Mouse (Mus musculus) regulatory T cell (primary cell): ENCODE measurements around the gene Snf8.

Experiments used
- in situ Hi-C: fragments of 300-600 bp; cut with MboI, MseI; formaldehyde crosslinking; loops from one replicate; pipeline ENCODE4 v1.15.1; 2025; ENCODE audit warnings: high pct_unique_total_duplicates

Snf8 gene

GRCm38 (mm10) chr11:96073295-96073993 is 38.8 kb downstream of the Snf8 start:
- in situ Hi-C loops, result no loop called here

- in situ Hi-C loops, result no loop called here
Observed at GRCm38 (mm10) chr11:96074351-96075176, 39.9 kb downstream of the Snf8 start.

GRCm38 (mm10) chr11:96075177-96075508 is 40.5 kb downstream of the Snf8 start:
- in situ Hi-C loops, result no loop called here

- in situ Hi-C loops, result no loop called here
Observed at GRCm38 (mm10) chr11:96075509-96076220, 41.0 kb downstream of the Snf8 start, which contains the start of gene Atp5g1. Gene Atp5g1, minus strand, starts transcription at chr11:96075670.

- in situ Hi-C loops, result no loop called here
Observed at GRCm38 (mm10) chr11:96076221-96077105, 41.8 kb downstream of the Snf8 start.

GRCm38 (mm10) chr11:96080736-96081135 is 46.1 kb downstream of the Snf8 start:
- in situ Hi-C loops, result no loop called here

GRCm38 (mm10) chr11:96082682-96083081 is 48.0 kb downstream of the Snf8 start:
- in situ Hi-C loops, result no loop called here

- in situ Hi-C loops, result no loop called here
Observed at GRCm38 (mm10) chr11:96087981-96088380, 53.3 kb downstream of the Snf8 start.

GRCm38 (mm10) chr11:96091073-96091472 is 56.4 kb downstream of the Snf8 start:
- in situ Hi-C loops, result loop anchor here (10.0 kb wide), 1 partner anchor 144 kb away; no protein-coding TSS in a partner anchor

GRCm38 (mm10) chr11:96092674-96093291 is 58.1 kb downstream of the Snf8 start:
- in situ Hi-C loops, result loop anchor here (10.0 kb wide), 1 partner anchor 142 kb away; no protein-coding TSS in a partner anchor

- in situ Hi-C loops, result loop anchor here (10.0 kb wide), 1 partner anchor 141 kb away; no protein-coding TSS in a partner anchor
Observed at GRCm38 (mm10) chr11:96093361-96093760, 58.7 kb downstream of the Snf8 start.
